ENCODE assay signal across 25 mouse cellular contexts in the genomic region with DNA sequence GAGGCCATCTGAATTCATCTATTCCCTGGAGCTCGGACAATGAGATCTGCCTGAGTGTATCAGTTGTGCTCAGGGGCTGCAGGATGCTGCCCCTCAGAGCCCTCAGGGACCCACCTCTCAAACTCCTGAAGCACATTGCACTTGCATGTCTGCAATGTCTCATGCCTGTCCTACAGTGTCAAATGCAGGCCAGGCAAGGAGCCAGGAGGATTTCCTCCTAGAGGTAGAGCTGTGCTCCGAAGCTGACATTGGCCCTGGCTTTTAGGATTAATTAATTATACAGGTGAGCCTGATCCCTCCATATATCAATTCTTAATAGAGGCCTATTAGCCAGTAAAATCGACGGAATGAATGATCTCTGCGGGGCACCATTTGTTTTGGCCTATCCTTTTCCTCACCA. TPM values are rescaled to one million over a fixed set of nuclear protein-coding genes. Genes with fewer than 3 reads are reported as not detected.
DNase-seq lines count a peak whose midpoint lies in the region; ATAC-seq and TF ChIP-seq lines count a peak whose summit lies in the region.
"Had no signal": no experiment of that assay in that cellular context is flagged by ENCODE, and none has a peak within 500 bp of the region (broad histone marks: within the 10 kb centered on the region; RNA-seq: fewer than 3 reads in every experiment).

No protein-coding gene starts in this region.

- peak; percentile 26 for DNase-seq in cerebellum, adult 9-10 months
- DNase-seq in cerebellum, adult 18-20 months: no peak
- no peak for DNase-seq in forebrain, embryonic 11.5 days (ENCODE audit: low spot score)
- no peak for DNase-seq in hindbrain, embryonic 10.5 days (ENCODE audit: low spot score)
- DNase-seq in midbrain, postnatal 0 days (ENCODE audit: low spot score): no peak
- DNase-seq: adrenal gland, adult 8-10 months; adrenal gland, postnatal 14 days; adrenal gland, postnatal 36 days; B cell, adult 2 months; cerebellum, adult 11-12 months; cerebellum, adult 8-10 months; forebrain, postnatal 0 days had no signal

- H3K36me3 ChIP-seq in forebrain, embryonic 11.5 days (ENCODE audit: control insufficient read depth, insufficient read depth, low read length): no peaks in the 10 kb centered on the region
- no peaks in the 10 kb centered on the region for H3K36me3 ChIP-seq in forebrain, embryonic 13.5 days (ENCODE audit: poor library complexity, severe bottlenecking)
- H3K36me3 ChIP-seq in hindbrain, embryonic 16.5 days (ENCODE audit: control insufficient read depth, insufficient read depth, low read length): no peaks in the 10 kb centered on the region
- H3K36me3 ChIP-seq in hindbrain, embryonic 10.5 days: no peaks in the 10 kb centered on the region
- no peaks in the 10 kb centered on the region for H3K36me3 ChIP-seq in midbrain, postnatal 0 days (ENCODE audit: insufficient read depth, low read length)
- no peaks in the 10 kb centered on the region for H3K36me3 ChIP-seq in midbrain, embryonic 16.5 days (ENCODE audit: control insufficient read depth, insufficient read depth, low read length)
- H3K36me3 ChIP-seq: embryonic facial prominence, embryonic 10.5 days; embryonic facial prominence, embryonic 12.5 days; forebrain, embryonic 12.5 days; forebrain, embryonic 15.5 days; G1E had no signal

- H3K27ac ChIP-seq in forebrain, embryonic 11.5 days (ENCODE audit: low read depth, low read length): no peak overlapping the region
- H3K27ac ChIP-seq in forebrain, embryonic 13.5 days: no peak overlapping the region; the same call in 1 of the 2 replicates
- no peak overlapping the region for H3K27ac ChIP-seq in hindbrain, embryonic 16.5 days (ENCODE audit: low read depth, low read length)
- H3K27ac ChIP-seq in hindbrain, embryonic 10.5 days: no peak overlapping the region
- H3K27ac ChIP-seq in midbrain, postnatal 0 days (ENCODE audit: low read depth, low read length): no peak overlapping the region
- H3K27ac ChIP-seq in midbrain, embryonic 16.5 days (ENCODE audit: low read length): no peak overlapping the region
- H3K27ac ChIP-seq: embryonic facial prominence, embryonic 10.5 days; embryonic facial prominence, embryonic 12.5 days; forebrain, embryonic 12.5 days; forebrain, embryonic 15.5 days had no signal

- no peak overlapping the region for H3K4me3 ChIP-seq in forebrain, embryonic 11.5 days (ENCODE audit: low read depth, low read length)
- no peak overlapping the region for H3K4me3 ChIP-seq in forebrain, embryonic 13.5 days
- H3K4me3 ChIP-seq in hindbrain, embryonic 16.5 days (ENCODE audit: low read length): no peak overlapping the region
- no peak overlapping the region for H3K4me3 ChIP-seq in hindbrain, embryonic 10.5 days
- no peak overlapping the region for H3K4me3 ChIP-seq in midbrain, postnatal 0 days (ENCODE audit: low read depth, low read length)
- H3K4me3 ChIP-seq in midbrain, embryonic 16.5 days (ENCODE audit: low read depth, low read length): no peak overlapping the region
- H3K4me3 ChIP-seq: embryonic facial prominence, embryonic 10.5 days; embryonic facial prominence, embryonic 12.5 days; forebrain, embryonic 12.5 days; forebrain, embryonic 15.5 days had no signal

- no peak overlapping the region for H3K9ac ChIP-seq in forebrain, embryonic 11.5 days (ENCODE audit: low read length)
- no peak overlapping the region for H3K9ac ChIP-seq in forebrain, embryonic 13.5 days
- 0 out of 2 replicates have a peak overlapping the region, but pooled peaks have one; percentile 9 for H3K9ac ChIP-seq in hindbrain, embryonic 16.5 days (ENCODE audit: low read depth, low read length)
- 0 out of 2 replicates have a peak overlapping the region, but pooled peaks have one; percentile 19 for H3K9ac ChIP-seq in midbrain, postnatal 0 days (replicated peaks; ENCODE audit: low read length, poor library complexity, severe bottlenecking)
- no peak overlapping the region; the same call in 1 of the 2 replicates for H3K9ac ChIP-seq in midbrain, embryonic 16.5 days (ENCODE audit: low read depth, low read length)
- H3K9ac ChIP-seq: embryonic facial prominence, embryonic 12.5 days; forebrain, embryonic 12.5 days; forebrain, embryonic 15.5 days; forebrain, postnatal 0 days had no signal

- H3K27me3 ChIP-seq in forebrain, embryonic 11.5 days (ENCODE audit: control insufficient read depth, insufficient read depth, low read length): peaks cover 22% of the 10 kb centered on the region
- peaks cover 43% of the 10 kb centered on the region for H3K27me3 ChIP-seq in forebrain, embryonic 13.5 days
- H3K27me3 ChIP-seq in hindbrain, embryonic 16.5 days (replicated peaks; ENCODE audit: control insufficient read depth, insufficient read depth, low read length): no peaks in the 10 kb centered on the region
- H3K27me3 ChIP-seq in hindbrain, embryonic 10.5 days (ENCODE audit: insufficient read depth, poor library complexity, severe bottlenecking): peaks cover 37% of the 10 kb centered on the region
- H3K27me3 ChIP-seq in midbrain, postnatal 0 days (ENCODE audit: insufficient read depth, low read length): 0 out of 2 replicates have a peak, but pooled peaks cover 3% of the 10 kb centered on the region
- H3K27me3 ChIP-seq in midbrain, embryonic 16.5 days (ENCODE audit: control insufficient read depth, insufficient read depth, low read depth, low read length): no peaks in the 10 kb centered on the region

- 64% methylated on average over 5 of the region's 5 CpGs for WGBS in forebrain, embryonic 11.5 days
- 55% methylated on average over 5 of the region's 5 CpGs for WGBS in forebrain, embryonic 13.5 days
- WGBS in hindbrain, embryonic 16.5 days: 59% methylated on average over 5 of the region's 5 CpGs
- WGBS in hindbrain, embryonic 10.5 days: 77% methylated on average over 5 of the region's 5 CpGs
- 59% methylated on average over 5 of the region's 5 CpGs for WGBS in midbrain, postnatal 0 days
- WGBS in midbrain, embryonic 16.5 days: 53% methylated on average over 5 of the region's 5 CpGs

- peaks cover 6% of the 10 kb centered on the region; the same call in 1 of the 2 replicates for H3K4me1 ChIP-seq in forebrain, embryonic 11.5 days (replicated peaks; ENCODE audit: control insufficient read depth, insufficient read depth, low read length)
- peaks cover 35% of the 10 kb centered on the region for H3K4me1 ChIP-seq in forebrain, embryonic 13.5 days
- H3K4me1 ChIP-seq in hindbrain, embryonic 16.5 days (ENCODE audit: control insufficient read depth, insufficient read depth, low read depth, low read length): peaks cover 11% of the 10 kb centered on the region
- H3K4me1 ChIP-seq in hindbrain, embryonic 10.5 days (replicated peaks): peaks cover 24% of the 10 kb centered on the region
- H3K4me1 ChIP-seq in midbrain, postnatal 0 days (ENCODE audit: insufficient read depth, low read length): peaks cover 11% of the 10 kb centered on the region; the same call in 1 of the 2 replicates
- H3K4me1 ChIP-seq in midbrain, embryonic 16.5 days (ENCODE audit: control insufficient read depth, insufficient read depth, low read length): peaks cover 34% of the 10 kb centered on the region

- no peak overlapping the region for H3K4me2 ChIP-seq in forebrain, embryonic 11.5 days (ENCODE audit: low read depth, low read length, severe bottlenecking)
- no peak overlapping the region for H3K4me2 ChIP-seq in forebrain, embryonic 13.5 days
- H3K4me2 ChIP-seq in hindbrain, embryonic 16.5 days (ENCODE audit: low read length): no peak overlapping the region
- H3K4me2 ChIP-seq in midbrain, postnatal 0 days (ENCODE audit: low read depth, low read length, poor library complexity, severe bottlenecking): no peak overlapping the region
- no peak overlapping the region for H3K4me2 ChIP-seq in midbrain, embryonic 16.5 days (ENCODE audit: low read length)
- H3K4me2 ChIP-seq: embryonic facial prominence, embryonic 12.5 days; forebrain, embryonic 12.5 days; forebrain, embryonic 15.5 days had no signal

- ATAC-seq in forebrain, embryonic 11.5 days (replicated peaks; ENCODE audit: low FRiP score): peak; percentile 8; the same call in 1 of the 2 replicates
- no peak for ATAC-seq in forebrain, embryonic 13.5 days
- ATAC-seq in hindbrain, embryonic 16.5 days: no peak
- ATAC-seq in midbrain, postnatal 0 days (ENCODE audit: low FRiP score): no peak
- ATAC-seq in midbrain, embryonic 16.5 days: no peak
- ATAC-seq: activated CD4-positive, CD25-positive, alpha-beta regulatory T cell, adult 4 months; CD4-positive, CD25-positive, alpha-beta regulatory T cell, adult 4 months; forebrain, embryonic 15.5 days; forebrain, postnatal 0 days; Patski had no signal

- no peaks in the 10 kb centered on the region for H3K9me3 ChIP-seq in forebrain, embryonic 11.5 days (ENCODE audit: control insufficient read depth, low read length)
- no peaks in the 10 kb centered on the region for H3K9me3 ChIP-seq in forebrain, embryonic 13.5 days (replicated peaks)
- H3K9me3 ChIP-seq in hindbrain, embryonic 16.5 days (ENCODE audit: control insufficient read depth, low read length): no peaks in the 10 kb centered on the region
- H3K9me3 ChIP-seq in hindbrain, embryonic 10.5 days: no peaks in the 10 kb centered on the region
- no peaks in the 10 kb centered on the region for H3K9me3 ChIP-seq in midbrain, postnatal 0 days (ENCODE audit: low read length)
- H3K9me3 ChIP-seq in midbrain, embryonic 16.5 days (replicated peaks; ENCODE audit: control insufficient read depth, low read length, poor library complexity, severe bottlenecking): no peaks in the 10 kb centered on the region
- H3K9me3 ChIP-seq: embryonic facial prominence, embryonic 10.5 days; embryonic facial prominence, embryonic 12.5 days; forebrain, embryonic 12.5 days; forebrain, embryonic 15.5 days had no signal

- TF ChIP-seq CTCF in midbrain, postnatal 0 days (IDR thresholded peaks at IDR 0.05): no peak

RNA-seq across cellular contexts. Expression of gene Kcnj6, which starts 2.0 kb away (rescaled TPM):
- polyA plus RNA-seq in forebrain, embryonic 11.5 days (2014; fragmentation: Nextera tagmentation; extraction: Ambion mirVana): 0.27 TPM in 1 of 2 replicates, not detected in the other
- 0.75 and 0.97 TPM in 2 replicates for polyA plus RNA-seq in forebrain, embryonic 13.5 days (2015; fragmentation: Nextera tagmentation; extraction: Ambion mirVana)
- 3.8 and 6.2 TPM in 2 replicates for polyA plus RNA-seq in hindbrain, embryonic 16.5 days (2015; fragmentation: Nextera tagmentation; extraction: Ambion mirVana)
- not detected in 2 replicates for polyA plus RNA-seq in hindbrain, embryonic 10.5 days (2016; fragmentation: Nextera tagmentation; extraction: Ambion mirVana)
- total RNA-seq in midbrain, postnatal 0 days (2014; rRNA removed): 12.9 and 14.7 TPM in 2 replicates
- 2.2 and 3.2 TPM in 2 replicates for polyA plus RNA-seq in midbrain, postnatal 0 days (2015; fragmentation: Nextera tagmentation; extraction: Ambion mirVana)
- polyA plus RNA-seq in midbrain, embryonic 16.5 days (2015; fragmentation: Nextera tagmentation; extraction: Ambion mirVana): 6.1 and 6.5 TPM in 2 replicates
- total RNA-seq: CH12.LX had no signal
- polyA plus RNA-seq: activated CD4-positive, CD25-positive, alpha-beta regulatory T cell, adult 4 months; CD4-positive, CD25-positive, alpha-beta regulatory T cell, adult 4 months; embryonic facial prominence, embryonic 14.5 days; G1E; Patski had no signal

Comparison
In these comparisons a context has a peak if more than half of its experiments do, and no peak if none do; other contexts are left out.
1. H3K9ac ChIP-seq: peak in hindbrain, embryonic 16.5 days (single experiment) and midbrain, postnatal 0 days (single experiment); none in forebrain, embryonic 11.5 days (single experiment), forebrain, embryonic 13.5 days (single experiment) and midbrain, embryonic 16.5 days (single experiment).